Mouse (Mus musculus) brain, embryonic 14.5 days (tissue): ENCODE results near the gene Crygs. TPM values are rescaled to one million over a fixed set of nuclear protein-coding genes. Genes with fewer than 3 reads are reported as not detected.

ENCODE experiments used
- DNase-seq: peaks from one replicate; pipeline ENCODE4 v3.0.0-alpha.2; 2011; ENCODE audit warnings: low read depth
- CTCF ChIP-seq: fragments of 200-500 bp; IDR thresholded peaks from 2 replicates; pipeline ENCODE4 v1.5.1; 2012; ENCODE audit warnings: inconsistent platforms, mild to moderate bottlenecking, moderate library complexity, borderline replicate concordance; ENCODE audit not compliant: insufficient read depth, insufficient read length; ENCODE audit errors: extremely low read depth
- POLR2A ChIP-seq: fragments of 200-500 bp; IDR thresholded peaks from 2 replicates; pipeline ENCODE4 v1.6.1; 2012; ENCODE audit warnings: mild to moderate bottlenecking, inconsistent platforms, borderline replicate concordance; ENCODE audit not compliant: poor library complexity, insufficient read depth, insufficient read length, severe bottlenecking; ENCODE audit errors: extremely low read depth
- polyA plus RNA-seq: library from polyadenylated mRNA; depleted of rRNA; stranded (reverse); fragments of >200 nt; gene quantifications from 2 replicates; pipeline ENCODE4 v1.2.3, GENCODE M21; 2012

The Crygs gene
- polyA plus RNA-seq, 1 experiment: not detected

DNA sequence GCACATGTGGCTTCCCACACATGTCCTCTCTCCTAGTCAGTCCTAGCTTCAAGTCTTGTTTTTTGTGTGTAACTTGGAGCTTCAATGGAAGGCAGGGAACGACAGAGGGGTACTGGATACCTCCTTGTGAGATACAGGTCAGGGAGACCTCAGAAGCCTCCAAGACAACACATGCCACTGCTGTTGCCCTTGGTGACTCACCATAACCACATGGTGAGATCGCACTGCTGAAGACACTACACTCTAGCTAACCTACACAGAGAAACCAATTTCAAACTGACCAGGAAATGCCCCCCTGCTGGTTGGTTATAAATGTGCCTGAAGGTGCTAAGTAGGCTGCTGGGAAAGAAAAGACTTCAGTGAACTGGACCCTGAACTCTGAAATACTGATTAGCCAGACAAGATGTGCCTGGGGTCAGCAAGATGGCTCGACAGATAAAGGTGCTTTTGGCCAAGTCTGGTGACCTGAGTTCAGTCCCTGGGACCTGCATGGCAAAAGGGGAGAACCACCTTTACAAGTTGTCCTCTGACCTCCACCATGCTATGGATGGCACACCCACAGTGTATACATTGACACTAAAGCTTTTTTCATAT, 21.7 kb upstream of the Crygs start:
- DNase-seq: no peak

DNA sequence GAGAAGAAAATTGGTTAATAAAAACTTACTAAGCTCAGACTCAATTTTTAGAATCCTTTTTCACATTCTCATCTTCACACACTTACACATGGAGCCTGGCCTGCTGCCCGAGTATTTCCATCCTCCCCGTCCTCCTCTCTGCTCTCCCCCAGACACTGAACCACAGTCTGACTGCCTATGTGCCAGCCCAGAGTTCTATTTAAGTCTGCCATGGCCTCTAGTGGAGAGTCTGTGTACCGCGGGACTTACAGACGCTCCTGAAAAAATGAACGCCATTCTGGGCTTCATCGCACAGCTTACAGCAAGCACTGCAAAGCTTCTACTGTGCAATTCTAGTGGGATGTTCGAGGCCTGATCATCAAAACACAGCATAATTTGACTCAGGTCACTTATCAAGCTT, 9.4 kb upstream of the Crygs start:
- TF ChIP-seq CTCF (peak; percentile 61; the same call in 1 of the 2 replicates), POLR2A (no peak)
- DNase-seq: peak; percentile 58

More for the DNA sequence above, 21.7 kb upstream of the Crygs start:
- TF ChIP-seq POLR2A: no peak
- no peak for TF ChIP-seq CTCF

DNA sequence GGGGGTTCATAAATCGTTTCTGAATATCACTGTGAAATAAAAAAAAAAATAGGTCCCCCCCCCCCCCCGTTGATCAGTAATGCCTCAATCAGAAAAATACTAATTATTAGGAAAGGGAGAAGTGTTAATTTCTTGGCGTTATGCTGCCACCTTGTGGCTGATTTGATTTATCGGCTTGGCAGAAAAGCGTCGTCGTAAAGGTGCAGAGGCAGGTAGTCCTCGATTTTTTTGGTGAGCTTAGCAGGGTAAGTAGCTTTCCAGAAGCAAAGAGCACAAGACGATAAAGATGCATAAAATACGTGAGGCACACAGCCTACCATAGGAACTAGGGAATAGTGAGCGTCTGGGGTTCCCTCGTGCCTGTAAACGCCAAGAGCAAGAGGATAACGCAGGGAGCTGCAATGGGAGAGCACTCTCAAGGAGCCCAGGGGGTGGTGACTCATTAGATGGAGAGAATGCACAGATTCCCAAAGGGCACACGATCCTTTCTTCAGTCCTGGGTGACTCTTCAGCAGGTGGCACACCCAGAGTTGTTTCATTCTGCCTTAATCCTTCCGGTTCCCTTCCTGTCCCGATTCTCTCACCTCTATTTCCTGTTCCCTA, 3.8 kb downstream of the Crygs start:
- peak; percentile 79 for DNase-seq
- TF ChIP-seq CTCF (peak; percentile 74), POLR2A (no peak)

DNA sequence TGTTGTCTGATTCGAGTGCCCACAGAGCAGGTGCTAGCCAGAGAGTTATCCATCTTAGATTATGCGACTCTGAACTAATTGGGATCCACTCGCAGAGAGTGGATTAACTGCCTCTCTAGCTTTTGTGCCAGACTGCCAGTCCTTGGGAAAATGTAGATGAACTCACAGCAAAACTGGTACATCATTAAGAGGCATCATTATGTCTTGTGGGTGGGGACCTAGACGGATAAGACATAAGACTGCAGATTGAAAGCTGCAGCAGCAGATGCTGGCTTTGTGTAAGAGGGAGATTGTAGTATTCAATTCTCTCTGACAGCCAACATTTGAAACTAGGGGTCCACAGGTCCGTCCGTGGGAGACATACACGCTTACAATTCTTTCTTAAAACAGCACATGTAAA, 8.6 kb downstream of the Crygs start:
- no peak for TF ChIP-seq CTCF
- TF ChIP-seq POLR2A: no peak
- DNase-seq: peak; percentile 77

DNA sequence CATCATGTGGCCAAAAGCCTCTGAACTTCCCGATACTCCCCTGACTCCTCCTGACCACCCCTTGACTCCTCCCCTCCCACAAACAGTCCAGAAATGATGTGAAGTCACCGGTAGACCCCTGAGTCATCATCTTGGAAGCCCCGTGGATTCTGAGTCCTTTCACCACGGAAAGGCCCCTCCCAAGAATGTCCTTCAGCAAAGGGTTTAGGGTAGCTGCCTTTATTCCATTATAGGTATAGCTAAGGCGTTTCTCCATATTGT, 10.6 kb downstream of the Crygs start:
- TF ChIP-seq CTCF: no peak
- no peak for TF ChIP-seq POLR2A
- no peak for DNase-seq

DNA sequence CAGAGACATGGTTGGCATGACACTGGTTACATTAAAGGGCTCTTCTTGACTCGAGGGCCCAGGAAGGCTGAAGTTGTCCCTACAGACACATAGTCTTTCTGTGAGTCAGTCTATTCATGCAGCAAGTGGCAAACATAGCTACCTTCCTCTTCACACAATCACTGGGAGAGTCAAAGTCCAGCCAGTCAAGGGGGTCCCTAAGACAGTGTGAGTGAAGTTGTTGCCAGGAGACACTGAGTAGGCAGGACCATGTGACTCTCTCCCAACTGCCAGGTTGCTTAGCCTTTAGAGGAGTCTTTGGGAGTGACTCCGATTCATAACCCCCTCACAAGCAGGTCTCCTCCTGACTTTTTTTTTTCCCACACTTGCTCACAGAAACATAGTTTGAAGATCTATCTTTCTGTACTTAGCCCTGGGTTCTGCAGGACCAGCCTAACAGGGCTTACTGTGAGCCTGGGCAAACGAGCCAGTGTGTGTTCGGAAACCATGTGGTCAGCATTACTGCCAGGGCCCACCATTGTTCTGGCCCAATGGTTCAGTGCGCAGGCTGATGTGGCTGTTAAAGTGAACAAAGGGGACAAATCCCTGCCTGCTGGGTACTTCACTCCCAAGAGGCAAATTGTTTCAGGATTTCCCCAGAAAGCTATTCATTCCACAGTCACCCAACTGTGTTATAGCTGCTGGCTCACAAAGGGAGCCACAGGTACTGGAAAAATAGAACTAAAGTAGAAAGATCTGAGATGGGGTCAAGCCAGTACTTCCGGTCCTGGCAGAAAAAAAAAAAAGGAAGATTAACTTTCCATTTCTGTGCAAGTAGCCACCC, 11.1 kb downstream of the Crygs start:
- DNase-seq: peak; percentile 90
- TF ChIP-seq CTCF: no peak
- TF ChIP-seq POLR2A: no peak

DNA sequence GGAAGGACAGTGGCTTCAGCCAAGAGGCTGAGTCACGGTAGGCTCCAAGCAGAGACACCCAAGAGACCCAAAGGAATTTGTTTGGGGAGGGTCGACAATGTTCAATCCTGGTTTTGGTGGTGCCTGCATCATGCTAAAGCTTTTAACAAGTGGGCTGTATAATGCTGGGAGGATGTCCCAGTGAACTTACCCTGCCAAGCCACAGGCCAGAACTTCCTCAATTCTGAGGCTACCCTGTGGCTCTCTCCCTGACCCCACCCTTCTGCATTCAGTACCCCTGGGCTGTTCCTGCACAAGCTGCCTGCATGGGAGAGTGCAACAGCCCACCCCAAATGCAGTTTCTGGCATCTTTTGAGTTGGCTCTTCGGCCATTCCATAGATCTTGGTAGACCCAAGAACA, 12.9 kb downstream of the Crygs start:
- no peak for DNase-seq

DNA sequence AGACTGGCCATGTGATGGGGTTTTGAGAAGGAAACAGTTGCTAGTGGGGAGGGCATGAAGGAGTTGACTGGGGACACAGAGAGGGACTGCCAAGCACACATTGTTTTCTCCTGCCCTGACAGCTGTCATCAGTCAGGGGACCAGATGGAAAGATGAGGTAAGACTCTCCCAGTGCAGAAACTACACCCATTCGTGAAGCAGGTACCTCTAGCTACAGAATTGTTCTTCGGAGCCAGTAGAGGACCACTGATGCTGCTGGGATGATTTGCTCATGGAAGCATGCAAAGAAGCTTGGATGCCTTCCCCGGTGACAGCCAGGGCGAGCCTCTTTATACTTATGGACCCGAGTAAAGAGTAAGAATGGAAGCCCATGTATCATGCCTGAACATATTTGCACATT, 13.9 kb downstream of the Crygs start:
- TF ChIP-seq POLR2A (no peak), CTCF (no peak)
- peak; percentile 42 for DNase-seq

More for the DNA sequence above, 12.9 kb downstream of the Crygs start:
- TF ChIP-seq CTCF (no peak), POLR2A (no peak)

DNA sequence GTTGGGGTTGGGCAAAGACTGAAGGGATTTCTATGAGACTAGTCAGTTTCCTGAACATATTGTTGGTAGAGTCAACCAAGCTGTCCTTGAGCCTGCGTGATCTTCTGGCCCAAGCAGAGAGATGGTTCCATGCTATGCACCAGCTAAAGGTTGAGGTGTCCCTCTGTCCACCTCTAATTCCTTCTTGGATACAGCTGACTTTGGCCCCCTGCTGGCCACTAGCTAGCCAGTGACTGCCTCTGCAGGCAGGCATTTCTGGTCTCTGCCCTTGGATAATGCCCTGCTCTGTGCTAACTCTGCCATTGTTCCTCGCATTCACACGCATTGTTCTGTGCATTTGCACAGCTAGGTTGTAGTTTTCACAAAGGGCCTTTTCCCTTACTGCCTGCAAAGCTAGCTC, 15.9 kb downstream of the Crygs start:
- DNase-seq: no peak
- TF ChIP-seq POLR2A (no peak), CTCF (peak; percentile 18; the same call in 1 of the 2 replicates)

DNA sequence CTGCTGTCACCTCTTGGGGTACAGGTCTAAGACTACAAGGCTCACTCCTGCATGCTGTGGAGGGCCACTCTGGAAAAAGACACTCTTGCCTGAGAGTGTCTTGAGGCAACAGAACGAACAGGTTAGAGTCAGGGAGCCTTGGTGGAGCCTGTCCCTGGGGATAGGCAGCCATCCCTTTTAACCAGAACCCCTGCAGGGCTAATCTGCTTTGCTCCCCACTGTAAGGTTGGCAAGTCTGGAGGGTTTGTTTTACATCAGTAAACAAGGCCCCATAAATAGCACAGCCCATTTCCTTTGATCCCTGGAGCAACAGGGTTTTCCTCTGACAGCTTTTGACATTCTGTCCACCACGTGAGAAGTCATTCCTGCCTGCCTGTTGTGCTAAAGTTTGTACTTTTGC, 20.1 kb downstream of the Crygs start:
- no peak for DNase-seq
- no peak for TF ChIP-seq CTCF
- no peak for TF ChIP-seq POLR2A

DNA sequence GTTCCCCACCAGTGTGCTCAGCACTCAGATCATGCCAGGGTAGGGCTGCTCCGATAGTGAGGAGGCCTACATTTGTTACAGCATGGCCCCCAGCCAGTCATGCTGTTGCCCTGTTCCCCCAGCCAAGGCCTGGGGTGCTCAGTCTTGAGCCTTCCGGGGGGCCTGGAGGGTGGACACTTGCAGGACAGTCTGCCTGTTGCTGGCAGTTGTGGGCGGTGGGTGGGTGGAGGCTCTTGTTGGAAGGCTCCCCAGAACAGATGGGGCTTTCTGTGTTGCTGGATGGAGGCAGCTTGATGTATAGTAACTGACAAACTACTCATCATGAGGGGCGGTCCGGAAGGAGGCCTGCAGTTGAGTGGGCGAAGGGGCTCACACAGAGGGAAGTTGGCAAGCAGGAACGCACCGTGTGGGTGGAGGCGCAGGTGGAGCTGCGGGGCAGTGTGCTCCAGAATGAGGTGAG, 21.4 kb downstream of the Crygs start:
- TF ChIP-seq CTCF (no peak), POLR2A (no peak)
- DNase-seq: peak; percentile 67

DNA sequence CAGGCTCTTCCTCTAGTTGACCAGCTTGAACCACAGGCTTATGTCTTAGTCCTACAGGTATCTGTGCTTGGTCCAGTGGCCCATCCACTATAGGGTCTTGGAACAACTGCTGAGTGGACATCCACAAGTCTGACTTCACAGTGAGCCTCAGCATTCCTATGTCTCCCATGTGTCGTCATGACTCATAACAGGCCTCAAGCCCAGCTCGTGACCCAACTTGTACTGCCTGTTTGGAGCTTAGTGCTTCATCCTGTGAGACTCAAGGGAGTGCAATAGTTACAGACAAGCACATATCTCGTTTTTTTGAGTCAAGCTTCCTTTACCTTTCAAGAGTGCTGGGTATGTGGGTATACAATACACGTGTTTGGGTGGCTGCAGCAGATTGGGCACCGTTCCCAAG, 28.7 kb downstream of the Crygs start:
- TF ChIP-seq POLR2A: no peak
- no peak for TF ChIP-seq CTCF
- DNase-seq: no peak
